Mouse (Mus musculus): ENCODE measurements around the gene Prdm1.

The Prdm1 gene

DNA sequence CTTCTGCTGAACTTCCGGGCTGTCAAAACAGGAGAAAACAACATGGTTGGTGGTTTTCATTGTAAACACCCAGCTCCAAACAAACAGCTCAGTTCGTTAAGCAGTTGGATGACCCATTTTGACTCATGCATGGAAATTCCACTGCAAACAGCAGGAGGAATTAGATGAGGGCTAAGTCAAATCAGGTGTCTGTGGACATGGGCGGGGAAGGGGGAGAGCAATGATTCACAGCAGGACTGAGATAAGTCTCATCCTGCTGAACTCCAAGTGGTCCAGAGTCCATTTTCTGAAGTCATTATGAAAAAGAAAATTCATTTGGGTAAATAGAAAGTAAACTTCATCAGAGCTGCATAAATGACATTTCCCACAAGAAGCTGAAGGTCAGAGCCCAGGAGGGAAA, 108.1 kb downstream of the Prdm1 start:
- no peak for DNase-seq (ENCODE audit: low spot score)

DNA sequence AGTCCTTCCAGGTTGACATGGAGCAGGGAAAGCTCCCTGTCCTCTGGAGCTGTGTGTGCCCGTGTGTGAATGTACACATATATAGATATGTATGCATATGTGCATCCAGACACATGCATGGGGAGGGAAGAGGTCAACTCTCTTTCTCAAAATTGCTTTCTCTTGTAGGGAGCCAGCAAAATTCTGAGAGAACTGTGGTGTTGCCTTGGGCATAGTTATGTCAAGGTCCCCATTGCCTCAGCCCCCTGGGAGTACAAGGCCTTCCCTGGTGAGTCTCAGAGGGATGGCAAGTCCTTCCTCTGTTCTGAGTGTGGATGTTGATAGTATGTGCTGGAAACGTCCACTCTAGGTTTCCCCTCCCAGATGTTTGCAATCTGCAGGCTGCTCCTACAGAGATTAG, 109.4 kb downstream of the Prdm1 start:
- peak; percentile 13 for DNase-seq (ENCODE audit: low spot score)

DNA sequence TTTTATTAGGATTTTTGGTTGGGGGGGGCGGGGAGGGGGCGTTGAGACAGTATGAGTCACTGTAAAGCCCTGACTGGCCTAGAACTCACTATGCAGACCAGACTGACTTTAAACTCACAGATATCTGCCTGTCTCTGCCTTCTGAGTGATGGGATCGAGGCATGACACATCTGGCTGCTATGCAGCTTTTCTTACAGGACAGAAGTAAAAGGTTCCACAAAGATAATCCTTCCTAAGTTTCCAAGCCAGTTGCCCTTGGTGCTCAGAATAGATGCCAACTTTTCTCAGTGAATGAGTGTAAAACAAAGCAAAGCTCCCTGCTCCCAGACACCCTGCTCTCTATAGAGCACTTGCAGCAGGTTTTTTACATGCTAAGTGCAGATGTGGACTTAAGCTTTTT, 112.7 kb downstream of the Prdm1 start:
- DNase-seq (ENCODE audit: low spot score): no peak

- no peak for DNase-seq (ENCODE audit: low spot score)
Observed at GRCm38 (mm10) chr10:44409958-44410357, 118.3 kb downstream of the Prdm1 start.

DNA sequence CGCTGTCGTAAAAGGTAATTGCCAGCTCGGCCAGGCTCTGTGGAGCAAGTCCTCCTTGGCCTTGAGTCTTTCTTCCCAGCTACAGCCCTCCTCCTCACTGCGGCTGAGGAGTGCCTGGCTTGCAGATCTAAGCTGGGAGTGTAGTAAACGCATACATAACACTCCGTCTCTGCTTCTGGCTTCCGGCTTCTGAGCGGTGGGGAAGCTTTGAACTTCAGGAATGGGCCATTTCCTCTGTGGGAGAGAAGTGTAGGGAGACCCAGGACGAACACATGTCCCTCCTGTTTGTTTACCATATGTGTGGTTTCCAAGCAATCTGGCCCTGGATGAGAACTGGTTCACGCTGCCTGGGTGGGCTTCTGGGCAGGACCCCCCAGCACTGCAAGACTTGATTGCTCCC, 119.2 kb downstream of the Prdm1 start:
- DNase-seq (ENCODE audit: low spot score): no peak

DNA sequence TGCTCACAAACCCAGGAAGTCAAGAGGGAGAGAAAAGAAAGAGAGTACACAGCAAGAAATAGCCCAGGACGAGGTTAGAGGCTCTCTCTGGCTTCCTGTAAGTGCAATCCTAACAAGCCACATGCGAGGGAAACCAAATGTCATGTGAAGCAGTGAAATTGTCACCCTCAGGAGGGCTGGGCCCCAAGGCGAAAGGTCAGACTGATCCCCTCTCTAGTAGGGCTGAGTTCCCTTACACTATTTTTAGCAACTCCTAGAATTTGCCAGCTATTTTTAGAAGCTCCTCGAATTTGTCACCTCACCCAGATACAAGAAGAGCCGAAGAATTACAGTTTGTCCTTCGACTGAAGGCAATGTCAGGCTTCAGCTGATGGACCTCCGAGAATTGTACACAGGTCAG, 124.9 kb downstream of the Prdm1 start:
- DNase-seq (ENCODE audit: low spot score): no peak

DNA sequence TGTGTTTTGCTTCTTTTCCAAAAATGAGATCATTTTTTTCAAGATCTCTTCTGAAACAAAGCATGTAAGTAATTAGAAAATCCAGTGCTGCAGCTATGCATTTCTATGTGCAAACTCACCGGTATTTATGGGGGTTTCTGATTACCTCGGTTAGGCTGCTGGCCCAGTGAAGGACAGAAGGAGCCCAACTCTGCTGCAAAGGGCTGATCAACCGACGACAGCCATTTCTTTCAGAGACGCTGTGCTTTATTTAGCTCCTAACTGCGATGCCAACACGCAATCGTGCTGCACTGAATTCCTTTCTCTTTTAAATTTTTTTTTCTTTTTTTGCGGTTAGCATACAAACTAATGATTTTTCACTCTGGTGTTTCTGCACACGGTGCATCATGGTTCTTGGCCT, 126.7 kb downstream of the Prdm1 start:
- no peak for DNase-seq (ENCODE audit: low spot score)

GRCm38 (mm10) chr10:44400602-44401001, 127.7 kb downstream of the Prdm1 start:
- DNase-seq (ENCODE audit: low spot score): no peak

GRCm38 (mm10) chr10:44400119-44400518, 128.2 kb downstream of the Prdm1 start:
- DNase-seq (ENCODE audit: low spot score): no peak

DNA sequence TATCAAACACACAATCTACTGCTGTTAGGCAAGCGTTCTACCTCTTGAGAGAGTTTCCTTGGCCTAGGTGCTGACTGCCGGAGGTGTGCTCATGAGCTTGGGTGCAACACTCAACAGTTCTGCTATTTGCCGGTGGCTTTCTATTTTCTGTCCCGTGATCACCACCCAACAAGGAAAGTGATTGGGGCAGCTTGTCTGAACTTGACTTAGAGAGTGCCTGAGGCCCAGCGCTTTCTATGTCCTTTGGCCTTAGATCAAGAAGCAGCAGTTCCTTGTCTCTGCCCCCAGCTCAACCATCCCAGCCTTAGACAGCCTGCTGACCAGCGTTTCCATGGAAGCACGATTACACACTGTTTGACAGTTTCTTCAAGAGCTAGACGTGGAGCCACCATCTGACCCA, 135.4 kb downstream of the Prdm1 start:
- DNase-seq (ENCODE audit: low spot score): no peak

- no peak for DNase-seq (ENCODE audit: low spot score)
Observed at GRCm38 (mm10) chr10:44391509-44392290, 136.6 kb downstream of the Prdm1 start.

GRCm38 (mm10) chr10:44390286-44390685, 138.0 kb downstream of the Prdm1 start:
- DNase-seq (ENCODE audit: low spot score): no peak

DNA sequence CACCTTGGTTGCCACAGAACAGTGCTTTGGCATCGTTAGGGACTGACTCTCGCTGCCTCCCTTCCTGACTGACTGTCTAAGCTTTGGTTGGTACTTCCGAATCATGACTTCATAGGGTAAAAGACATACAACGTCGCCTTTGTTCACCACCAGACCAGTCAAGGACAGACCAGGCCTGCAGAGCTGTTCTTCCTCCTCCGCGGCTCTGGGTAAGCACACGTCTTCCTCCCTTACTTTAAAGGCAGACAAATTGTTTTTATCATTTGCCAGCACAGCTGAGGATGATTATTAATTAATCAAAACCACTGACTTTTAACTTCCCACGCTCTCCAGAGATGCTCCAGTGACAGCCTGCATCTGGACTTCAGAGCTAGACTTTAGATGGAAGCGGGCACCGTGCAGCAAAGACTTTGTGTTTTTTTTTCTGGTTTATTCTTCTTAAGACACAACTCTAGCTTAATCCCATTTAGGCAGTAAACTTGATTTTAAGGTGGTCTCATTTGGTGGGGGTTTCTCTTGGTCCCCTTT, 139.5 kb downstream of the Prdm1 start:
- DNase-seq (ENCODE audit: low spot score): no peak

Data from ovary, adult 18-20 months (tissue).